Mouse (Mus musculus): ENCODE results near the gene A530032D15Rik. TPM values are rescaled to one million over a fixed set of nuclear protein-coding genes. Genes with fewer than 3 reads are reported as not detected.
"Not testable (repeated sequence)": the region's sequence is repeated elsewhere in the genome, so short reads cannot be mapped to it uniquely, and the experiment has no call there.

Gene A530032D15Rik
- total RNA-seq, 2 experiments from 2014 or later, result 0.99 to 1.1 TPM

- DNase-seq (ENCODE audit: low spot score in 2 of 2), result not testable (repeated sequence)
These were observed 38.0 kb downstream of the A530032D15Rik start for GRCm38 (mm10) chr1:85071690-85072089.

GRCm38 (mm10) chr1:85035801-85036200, 73.9 kb downstream of the A530032D15Rik start:
- not testable (repeated sequence) for DNase-seq (ENCODE audit: low spot score in 2 of 2)

GRCm38 (mm10) chr1:85034394-85034793, 75.3 kb downstream of the A530032D15Rik start:
- not testable (repeated sequence) for DNase-seq (ENCODE audit: low spot score in 2 of 2)

- not testable (repeated sequence) for DNase-seq (ENCODE audit: low spot score in 2 of 2)
These were observed 76.0 kb downstream of the A530032D15Rik start for GRCm38 (mm10) chr1:85033616-85034015.

Other genes with a start within 250 kb of the A530032D15Rik start
- 1 to 10 TPM; 1.7 to 4.1 TPM for gene Slc16a14, start 174.7 kb downstream of the A530032D15Rik start, total RNA-seq (2021)
- not detected for gene Gm10553, start 9.7 kb downstream of the A530032D15Rik start, total RNA-seq (2021)
- 1 to 10 TPM in 1 of 2 experiments, under 1 TPM in 1; 0.89 to 1.7 TPM for gene C130026I21Rik, start 160.7 kb upstream of the A530032D15Rik start, total RNA-seq (2021)

All from adrenal gland, adult 18-20 months (tissue).